In the genomic region with DNA sequence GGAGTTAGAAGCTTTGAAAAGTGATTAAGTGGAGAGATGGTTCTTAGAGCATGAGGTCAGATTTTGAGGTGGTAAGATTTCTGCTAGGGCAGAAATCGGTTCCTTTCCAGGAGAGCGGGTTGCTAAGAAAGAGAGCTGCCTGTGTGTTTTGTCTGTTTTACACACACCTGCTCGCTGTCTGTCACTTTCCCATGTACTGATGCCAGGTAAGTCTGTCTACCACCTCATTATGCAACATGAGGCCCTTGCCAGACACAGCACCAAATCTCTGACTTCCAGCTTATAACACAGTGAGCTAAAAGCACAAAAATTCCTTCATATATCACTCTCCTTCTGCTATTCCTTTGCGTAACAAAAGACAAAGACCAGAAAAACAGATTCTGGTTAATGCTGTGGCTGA, we compare ENCODE assay signal across 24 mouse cellular contexts.
A peak's percentile ranks its signal among the peaks of the same experiment; 100 is the strongest.
DNase-seq lines count a peak whose midpoint lies in the region; ATAC-seq lines count a peak whose summit lies in the region.
"Had no signal": no experiment of that assay in that cellular context is flagged by ENCODE, and none has a peak within 500 bp of the region (broad histone marks: within the 10 kb centered on the region; RNA-seq: fewer than 3 reads in every experiment).

No protein-coding gene starts in this region.

- no peaks in the 10 kb centered on the region for H3K36me3 ChIP-seq in forebrain, embryonic 14.5 days (ENCODE audit: control insufficient read depth, insufficient read depth, low read length)
- no peaks in the 10 kb centered on the region for H3K36me3 ChIP-seq in forebrain, embryonic 12.5 days (replicated peaks)
- H3K36me3 ChIP-seq in limb, embryonic 13.5 days, result no peaks in the 10 kb centered on the region
- H3K36me3 ChIP-seq in limb, embryonic 10.5 days, result no peaks in the 10 kb centered on the region
- H3K36me3 ChIP-seq in limb, embryonic 15.5 days, result no peaks in the 10 kb centered on the region
- H3K36me3 ChIP-seq: embryonic facial prominence, embryonic 10.5 days; embryonic facial prominence, embryonic 13.5 days; heart, embryonic 10.5 days; hindbrain, embryonic 12.5 days; hindbrain, embryonic 15.5 days; intestine, embryonic 15.5 days had no signal

- H3K9me3 ChIP-seq in forebrain, embryonic 14.5 days (replicated peaks; ENCODE audit: control insufficient read depth, low read length), result no peaks in the 10 kb centered on the region
- H3K9me3 ChIP-seq in forebrain, embryonic 12.5 days, result no peaks in the 10 kb centered on the region
- H3K9me3 ChIP-seq in limb, embryonic 13.5 days, result no peaks in the 10 kb centered on the region
- no peaks in the 10 kb centered on the region for H3K9me3 ChIP-seq in limb, embryonic 10.5 days (replicated peaks)
- H3K9me3 ChIP-seq in limb, embryonic 15.5 days, result no peaks in the 10 kb centered on the region
- H3K9me3 ChIP-seq: embryonic facial prominence, embryonic 10.5 days; embryonic facial prominence, embryonic 13.5 days; heart, embryonic 10.5 days; hindbrain, embryonic 12.5 days; hindbrain, embryonic 15.5 days; intestine, embryonic 15.5 days had no signal

- H3K27ac ChIP-seq in forebrain, embryonic 14.5 days (ENCODE audit: low read depth, low read length), result no peak overlapping the region
- no peak overlapping the region for H3K27ac ChIP-seq in forebrain, embryonic 12.5 days
- no peak overlapping the region for H3K27ac ChIP-seq in limb, embryonic 13.5 days
- H3K27ac ChIP-seq in limb, embryonic 10.5 days, result no peak overlapping the region
- peak overlapping the region; percentile 30; the same call in 1 of the 2 replicates for H3K27ac ChIP-seq in limb, embryonic 15.5 days
- H3K27ac ChIP-seq: embryonic facial prominence, embryonic 10.5 days; embryonic facial prominence, embryonic 13.5 days; hindbrain, embryonic 12.5 days; hindbrain, embryonic 15.5 days; intestine, embryonic 15.5 days had no signal

- peak; percentile 46; the same call in 1 of the 2 replicates for ATAC-seq in forebrain, embryonic 14.5 days
- no peak for ATAC-seq in forebrain, embryonic 12.5 days (ENCODE audit: low FRiP score)
- 0 out of 2 replicates have a peak, but pooled peaks have one; percentile 34 for ATAC-seq in limb, embryonic 13.5 days (ENCODE audit: low FRiP score, low read depth)
- ATAC-seq in limb, embryonic 15.5 days (ENCODE audit: insufficient number of reproducible peaks, low FRiP score, low TSS enrichment, low read depth), result no peak
- ATAC-seq: activated CD4-positive, CD25-positive, alpha-beta regulatory T cell, adult 4 months; intestine, embryonic 15.5 days had no signal

- H3K4me2 ChIP-seq in forebrain, embryonic 14.5 days (ENCODE audit: low read length), result no peak overlapping the region
- no peak overlapping the region for H3K4me2 ChIP-seq in forebrain, embryonic 12.5 days
- H3K4me2 ChIP-seq in limb, embryonic 13.5 days (replicated peaks), result no peak overlapping the region
- H3K4me2 ChIP-seq in limb, embryonic 15.5 days, result no peak overlapping the region
- H3K4me2 ChIP-seq: embryonic facial prominence, embryonic 13.5 days; hindbrain, embryonic 12.5 days; hindbrain, embryonic 15.5 days; intestine, embryonic 15.5 days had no signal

- no peak overlapping the region for H3K9ac ChIP-seq in forebrain, embryonic 14.5 days (ENCODE audit: low read length)
- no peak overlapping the region for H3K9ac ChIP-seq in forebrain, embryonic 12.5 days
- H3K9ac ChIP-seq in limb, embryonic 13.5 days, result no peak overlapping the region
- no peak overlapping the region for H3K9ac ChIP-seq in limb, embryonic 15.5 days
- H3K9ac ChIP-seq: embryonic facial prominence, embryonic 13.5 days; hindbrain, embryonic 12.5 days; hindbrain, embryonic 15.5 days; intestine, embryonic 15.5 days had no signal

- peak; percentile 17 to 32 for DNase-seq in cerebellum, postnatal 10 days
- no peak for DNase-seq in cerebellum, adult 9-11 months
- peak; percentile 47 for DNase-seq in forebrain, embryonic 14.5 days (ENCODE audit: low spot score)
- DNase-seq in limb, embryonic 10.5 days (ENCODE audit: low spot score), result no peak
- DNase-seq in frontal cortex, adult 2 months (ENCODE audit: extremely low spot score in 1 of 2, low spot score in 1 of 2), result no peak
- DNase-seq: adrenal gland, adult 8-10 months; adrenal gland, postnatal 25 days; cerebellum, adult 11 months; embryo, embryonic 11 days; gastrocnemius, postnatal 25 days; heart, adult 2 months; kidney, adult 11 months; kidney, adult 9 months had no signal

- WGBS in forebrain, embryonic 14.5 days, result 72% methylated on average over 4 of the region's 4 CpGs
- WGBS in forebrain, embryonic 12.5 days, result 92% methylated on average over 4 of the region's 4 CpGs
- WGBS in limb, embryonic 13.5 days, result 84% methylated on average over 4 of the region's 4 CpGs
- 89% methylated on average over 4 of the region's 4 CpGs for WGBS in limb, embryonic 10.5 days
- 75% methylated on average over 4 of the region's 4 CpGs for WGBS in limb, embryonic 15.5 days

- H3K4me3 ChIP-seq in forebrain, embryonic 14.5 days (ENCODE audit: low read depth, low read length), result no peak overlapping the region
- H3K4me3 ChIP-seq in forebrain, embryonic 12.5 days (replicated peaks), result no peak overlapping the region
- no peak overlapping the region for H3K4me3 ChIP-seq in limb, embryonic 13.5 days
- no peak overlapping the region for H3K4me3 ChIP-seq in limb, embryonic 10.5 days
- no peak overlapping the region for H3K4me3 ChIP-seq in limb, embryonic 15.5 days
- H3K4me3 ChIP-seq: embryonic facial prominence, embryonic 10.5 days; embryonic facial prominence, embryonic 13.5 days; erythroblast, embryonic 14.5 days; heart, embryonic 10.5 days; hindbrain, embryonic 12.5 days; hindbrain, embryonic 15.5 days; intestine, embryonic 15.5 days had no signal

- H3K4me1 ChIP-seq in forebrain, embryonic 14.5 days (ENCODE audit: control insufficient read depth, insufficient read depth, low read length), result peaks cover 18% of the 10 kb centered on the region; the same call in 1 of the 2 replicates
- peaks cover 14% of the 10 kb centered on the region for H3K4me1 ChIP-seq in forebrain, embryonic 12.5 days
- H3K4me1 ChIP-seq in limb, embryonic 13.5 days, result peaks cover 13% of the 10 kb centered on the region
- H3K4me1 ChIP-seq in limb, embryonic 10.5 days, result no peaks in the 10 kb centered on the region
- H3K4me1 ChIP-seq in limb, embryonic 15.5 days, result peaks cover 6% of the 10 kb centered on the region; the same call in 1 of the 2 replicates
- H3K4me1 ChIP-seq: hindbrain, embryonic 15.5 days; intestine, embryonic 15.5 days had no signal

- no peaks in the 10 kb centered on the region for H3K27me3 ChIP-seq in forebrain, embryonic 14.5 days (replicated peaks; ENCODE audit: control insufficient read depth, insufficient read depth, low read length)
- H3K27me3 ChIP-seq in forebrain, embryonic 12.5 days, result peaks cover 10% of the 10 kb centered on the region
- H3K27me3 ChIP-seq in limb, embryonic 13.5 days, result no peaks in the 10 kb centered on the region
- no peaks in the 10 kb centered on the region for H3K27me3 ChIP-seq in limb, embryonic 10.5 days (ENCODE audit: low read depth, poor library complexity, severe bottlenecking)
- no peaks in the 10 kb centered on the region for H3K27me3 ChIP-seq in limb, embryonic 15.5 days
- H3K27me3 ChIP-seq: embryonic facial prominence, embryonic 13.5 days; hindbrain, embryonic 12.5 days; hindbrain, embryonic 15.5 days; intestine, embryonic 15.5 days had no signal

Comparison
In these comparisons a context has a peak if more than half of its experiments do, and no peak if none do; other contexts are left out.
1. DNase-seq: peak in cerebellum, postnatal 10 days (2 of 2) and forebrain, embryonic 14.5 days (single experiment); none in cerebellum, adult 9-11 months (single experiment), limb, embryonic 10.5 days (single experiment) and frontal cortex, adult 2 months (0 of 2).
2. ATAC-seq: peak in forebrain, embryonic 14.5 days (single experiment) and limb, embryonic 13.5 days (single experiment); none in forebrain, embryonic 12.5 days (single experiment) and limb, embryonic 15.5 days (single experiment).